Mouse (Mus musculus): Measurements from ENCODE around the gene Pnck.

- TF ChIP-seq POLR2A (IDR thresholded peaks at IDR 0.05; ENCODE audit: borderline replicate concordance, extremely low read depth, low read depth, low read length) (no peak), CTCF (IDR thresholded peaks at IDR 0.05; ENCODE audit: insufficient read depth, low read length) (no peak)
These were observed 25.7 kb upstream of the Pnck start for GRCm38 (mm10) chrX:73685629-73686028.
